Mouse (Mus musculus) adrenal gland, postnatal 25 days (tissue): ENCODE measurements around the gene Kifc5b. TPM values are rescaled to one million over a fixed set of nuclear protein-coding genes. Genes with fewer than 3 reads are reported as not detected.
"Not testable (repeated sequence)": the region's sequence is repeated elsewhere in the genome, so short reads cannot be mapped to it uniquely, and the experiment has no call there.

Experiments used
- DNase-seq: peaks from one replicate; pipeline ENCODE4 v3.0.0; 2021; ENCODE audit warnings: mixed read lengths
- long read RNA-seq: library from polyadenylated mRNA; stranded (forward); transcript quantifications from one replicate; pipeline ENCODE4 v2.0.0, GENCODE M21; 2021
- total RNA-seq: library from RNA; stranded (reverse); gene quantifications from 2 replicates; pipeline ENCODE4 v1.2.3, GENCODE M21; 2021

Kifc5b gene
- total RNA-seq: 3.5 and 4.0 TPM in 2 replicates
- long read RNA-seq, partial matches to known transcripts: 0 of 2 reads
- long read RNA-seq, other reads (novel, unspliced or antisense): 1 of 2 reads

DNA sequence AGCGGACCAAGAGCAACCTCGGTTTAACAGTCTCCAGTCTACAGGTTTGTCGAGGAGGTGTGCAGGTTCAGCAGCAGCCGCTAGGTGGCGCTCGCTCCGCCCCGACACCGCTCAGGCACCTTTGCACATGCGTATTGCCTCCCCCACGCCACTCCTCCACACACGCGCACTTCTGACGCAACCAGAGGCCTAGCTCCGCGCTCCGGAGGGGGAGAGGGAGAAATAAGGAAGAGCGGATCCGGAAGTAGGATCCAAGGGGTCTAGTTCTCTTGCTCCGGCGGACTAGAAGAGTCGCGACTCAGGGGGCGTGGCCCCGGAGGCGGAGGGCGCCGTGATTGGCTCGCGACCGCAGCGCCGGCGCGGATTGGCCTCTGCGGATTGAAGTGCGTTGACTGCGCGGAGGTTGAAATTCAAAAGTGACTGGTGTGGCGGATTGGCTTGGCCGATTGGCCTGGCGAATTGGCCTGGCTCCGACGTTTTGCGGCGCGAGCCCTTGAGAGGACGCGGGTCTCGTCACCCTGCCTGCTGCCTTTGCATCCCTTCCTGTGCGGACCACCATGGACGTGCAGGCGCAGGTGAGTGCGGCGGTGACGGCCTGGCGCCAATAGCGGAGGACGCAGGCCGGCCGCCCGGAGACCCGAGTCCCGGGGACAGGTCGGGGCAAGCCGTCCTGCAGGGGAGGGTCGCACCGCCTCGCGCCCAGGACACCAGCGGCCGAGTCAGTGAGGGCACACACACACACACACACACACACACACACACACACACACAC is at the start of gene Kifc5b:
Gene Kifc5b, plus strand, starts transcription at position 381 of the 772 bp plus-strand sequence.
- peak; percentile 98 for DNase-seq

GRCm38 (mm10) chr17:26868756-26869155 is 48.1 kb upstream of the Kifc5b start:
- no peak for DNase-seq

GRCm38 (mm10) chr17:26872870-26873269 is 44.0 kb upstream of the Kifc5b start:
- no peak for DNase-seq

- DNase-seq: no peak
Measured at GRCm38 (mm10) chr17:26873502-26873901, 43.4 kb upstream of the Kifc5b start.

- no peak for DNase-seq
Measured at GRCm38 (mm10) chr17:26874542-26874941, 42.3 kb upstream of the Kifc5b start.

DNA sequence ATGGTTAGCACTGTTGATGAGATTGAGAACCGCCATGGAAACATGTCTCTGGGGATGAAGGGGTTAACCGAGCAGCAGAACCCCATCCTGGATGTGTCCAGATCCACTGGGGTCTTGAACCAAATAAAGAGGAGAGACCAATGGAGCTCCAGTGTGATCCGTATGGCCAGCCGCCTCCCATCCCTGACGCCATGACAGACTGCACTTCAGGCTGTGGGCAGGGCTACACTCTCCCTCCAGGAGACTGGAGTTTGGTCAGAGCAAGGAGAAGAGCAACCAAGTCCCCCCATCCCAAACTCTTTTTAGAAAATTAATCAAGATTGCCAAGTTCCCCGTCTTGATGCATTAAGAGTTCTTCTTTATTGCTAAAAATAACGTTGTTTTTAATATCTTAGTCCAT is 39.0 kb upstream of the Kifc5b start:
- no peak for DNase-seq

DNA sequence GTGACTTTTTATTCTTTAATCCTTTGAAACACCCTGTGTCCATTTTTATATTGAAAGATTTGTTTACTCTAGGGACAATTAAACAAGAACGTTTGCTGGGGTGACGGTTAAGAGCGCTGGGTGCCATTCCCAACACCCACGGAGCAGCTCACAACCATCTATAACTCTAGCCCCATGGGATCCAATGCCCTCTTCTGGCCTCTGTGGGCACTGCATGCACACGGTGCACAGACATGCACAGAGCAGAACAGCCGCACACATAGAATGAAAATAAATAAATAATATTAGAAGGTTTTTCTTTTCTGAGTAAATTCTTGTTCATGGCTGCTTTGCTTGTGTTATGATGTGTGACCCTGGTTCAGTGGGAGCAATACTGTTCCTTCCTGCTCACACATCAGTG is 37.7 kb upstream of the Kifc5b start:
- DNase-seq: no peak

DNA sequence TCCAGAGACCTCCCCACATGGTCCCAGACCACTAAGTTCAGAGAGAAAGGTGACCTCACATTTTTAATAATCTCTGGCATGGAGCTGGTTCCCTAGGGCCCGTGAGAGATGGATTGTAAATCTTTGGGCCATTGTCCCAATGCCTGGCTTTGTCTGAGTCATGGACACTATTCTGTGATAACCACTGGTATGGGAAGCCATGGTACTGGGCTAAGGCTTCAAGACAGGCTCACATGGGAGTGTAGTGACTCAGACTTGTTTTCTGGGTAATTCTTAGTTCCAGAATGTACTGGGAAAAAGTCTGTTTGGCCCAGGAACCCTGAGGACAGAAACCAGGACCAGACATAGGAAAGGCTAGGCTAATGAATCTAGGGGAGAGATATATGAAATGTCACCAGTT is 34.2 kb upstream of the Kifc5b start:
- no peak for DNase-seq

DNA sequence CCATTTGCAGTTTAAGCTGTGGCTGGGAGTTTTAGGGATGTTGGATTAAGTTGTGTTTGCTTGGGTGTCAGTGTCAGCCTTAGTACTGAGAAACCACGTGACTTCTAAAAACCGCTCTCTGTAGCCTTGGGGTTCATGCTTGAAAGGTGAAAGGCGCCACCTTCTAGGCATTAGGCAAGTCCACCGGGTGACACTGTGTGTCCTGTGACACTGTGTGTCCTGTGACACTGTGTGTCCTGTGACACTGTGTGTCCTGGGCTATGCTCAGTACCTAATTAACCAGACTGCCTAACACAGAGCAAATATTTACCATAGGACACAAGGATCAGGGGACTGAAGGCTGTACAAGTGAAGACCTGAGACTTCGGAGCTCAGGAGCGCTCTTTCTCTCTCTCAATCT is 33.3 kb upstream of the Kifc5b start:
- DNase-seq: no peak

DNA sequence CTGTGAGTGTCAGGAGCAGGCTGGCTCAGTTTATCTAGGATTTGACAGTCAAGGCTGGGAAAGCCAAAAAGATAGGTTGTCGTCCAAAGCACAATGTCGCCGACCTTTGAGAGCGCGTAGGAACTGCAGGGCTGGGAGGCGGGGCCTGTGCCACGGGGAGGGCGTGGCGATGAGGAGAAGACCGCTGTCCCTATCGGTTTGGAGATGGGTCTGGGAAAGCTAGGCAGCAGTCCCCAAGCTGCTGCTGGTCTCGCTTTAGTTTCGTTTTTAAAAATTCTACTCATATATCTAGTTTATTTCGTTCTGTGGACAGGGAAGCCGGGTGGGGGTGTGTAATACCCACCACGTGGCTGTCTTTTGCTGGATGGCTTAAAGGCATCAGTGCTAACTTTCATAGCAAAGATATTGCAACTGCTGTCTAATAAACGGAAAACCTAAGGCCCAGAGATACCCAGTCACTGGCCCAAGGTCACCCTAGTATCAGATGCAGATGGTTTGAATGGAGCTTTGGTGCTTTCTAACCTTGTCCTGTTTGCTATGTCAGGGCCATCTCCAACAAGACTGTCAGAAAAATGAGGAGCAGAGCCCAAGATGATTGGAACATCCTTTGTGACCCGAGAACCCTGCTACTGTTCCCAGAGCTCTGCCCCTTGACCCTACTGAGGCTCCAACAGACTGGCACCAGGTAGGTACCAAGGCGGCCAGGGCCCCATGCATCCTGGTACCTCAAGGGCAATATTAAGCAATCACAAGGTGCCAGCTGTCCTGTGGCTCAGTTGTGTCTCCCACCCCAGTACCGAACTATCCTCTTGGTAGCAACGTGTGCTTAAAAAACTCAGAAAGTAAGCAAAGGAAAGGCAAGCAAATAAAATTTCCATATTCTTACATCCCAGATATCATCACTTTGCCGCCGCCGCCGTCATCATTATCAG is 31.6 kb upstream of the Kifc5b start:
- DNase-seq: peak; percentile 89

DNA sequence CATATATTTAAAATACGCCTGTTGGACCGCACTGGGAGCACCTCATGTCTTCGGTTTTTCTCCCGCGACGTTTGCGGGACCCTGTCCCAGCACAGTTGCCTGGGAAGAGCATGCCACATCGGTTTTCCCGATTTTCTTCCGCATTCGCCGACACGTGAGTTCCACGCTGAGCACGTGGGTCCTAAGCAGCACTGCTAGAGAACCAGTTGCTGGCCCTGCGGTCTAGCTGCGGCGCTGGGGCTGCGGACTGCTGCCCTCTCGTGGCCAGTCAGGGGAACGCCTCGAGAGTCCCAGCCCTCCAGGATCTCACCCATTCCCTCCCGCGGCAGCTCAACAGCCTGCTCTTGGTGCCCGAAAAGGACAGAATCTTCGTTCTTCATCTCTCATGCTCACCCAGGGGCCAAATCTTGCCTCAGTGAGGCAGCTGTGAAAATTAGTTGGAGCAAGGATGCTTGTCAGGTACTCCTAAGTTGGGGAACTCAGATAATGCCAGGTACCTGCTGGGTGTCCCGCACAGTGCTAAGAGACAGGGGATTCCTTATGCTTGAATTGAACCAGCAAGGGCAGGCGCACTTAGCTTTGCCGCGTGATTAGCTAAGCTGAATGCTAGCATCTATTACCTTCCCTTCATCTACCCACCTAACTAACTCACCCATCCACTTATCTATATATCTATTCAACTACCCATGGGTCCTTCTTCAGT is 30.7 kb upstream of the Kifc5b start:
- peak; percentile 88 for DNase-seq

GRCm38 (mm10) chr17:26887926-26888325 is 29.0 kb upstream of the Kifc5b start:
- DNase-seq: peak; percentile 34

GRCm38 (mm10) chr17:26892635-26893375 is 24.1 kb upstream of the Kifc5b start:
- no peak for DNase-seq

- DNase-seq: no peak
Measured at GRCm38 (mm10) chr17:26893492-26893891, 23.4 kb upstream of the Kifc5b start.

DNA sequence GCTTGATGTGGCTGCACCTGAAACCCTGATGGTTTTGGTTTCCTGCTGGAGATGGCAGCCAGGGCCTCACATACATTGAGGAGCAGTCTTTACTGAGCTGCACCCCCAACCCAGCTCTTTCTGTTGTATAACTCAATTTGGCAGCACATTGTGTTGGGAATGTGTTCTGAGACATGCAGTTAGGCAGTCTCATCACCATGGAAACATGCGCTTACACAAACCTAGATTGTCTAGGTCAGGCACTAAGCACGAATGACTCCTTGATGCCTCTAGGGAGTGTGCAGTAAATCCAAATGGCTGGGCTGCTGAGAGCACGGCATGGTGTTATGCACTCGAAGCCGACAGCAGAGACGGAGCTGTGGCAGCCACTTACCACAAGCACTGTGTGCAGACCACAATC is 22.5 kb upstream of the Kifc5b start:
- no peak for DNase-seq

GRCm38 (mm10) chr17:26895578-26895977 is 21.3 kb upstream of the Kifc5b start:
- peak; percentile 71 for DNase-seq

GRCm38 (mm10) chr17:26900916-26901315 is 16.0 kb upstream of the Kifc5b start:
- DNase-seq: no peak

DNA sequence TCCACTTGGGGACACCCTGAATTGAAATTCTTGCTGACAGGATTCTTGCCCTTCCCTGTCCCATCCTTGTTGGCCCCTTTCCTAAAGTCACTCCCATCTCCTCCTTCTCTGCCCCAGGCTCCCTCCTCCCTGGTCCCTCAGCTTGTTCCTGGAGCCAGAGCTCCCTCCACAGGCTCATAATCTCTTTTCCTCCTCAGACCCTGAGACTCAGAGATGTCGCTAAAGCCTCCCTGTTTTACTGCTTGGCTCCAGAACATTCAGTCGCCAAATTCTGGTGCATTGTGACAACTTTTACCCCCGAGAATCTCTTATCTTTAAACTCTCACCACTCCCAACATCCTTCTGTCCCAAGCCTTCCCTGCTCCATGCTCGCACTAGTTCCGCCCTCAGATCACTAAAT is 12.6 kb upstream of the Kifc5b start:
- DNase-seq: no peak

DNA sequence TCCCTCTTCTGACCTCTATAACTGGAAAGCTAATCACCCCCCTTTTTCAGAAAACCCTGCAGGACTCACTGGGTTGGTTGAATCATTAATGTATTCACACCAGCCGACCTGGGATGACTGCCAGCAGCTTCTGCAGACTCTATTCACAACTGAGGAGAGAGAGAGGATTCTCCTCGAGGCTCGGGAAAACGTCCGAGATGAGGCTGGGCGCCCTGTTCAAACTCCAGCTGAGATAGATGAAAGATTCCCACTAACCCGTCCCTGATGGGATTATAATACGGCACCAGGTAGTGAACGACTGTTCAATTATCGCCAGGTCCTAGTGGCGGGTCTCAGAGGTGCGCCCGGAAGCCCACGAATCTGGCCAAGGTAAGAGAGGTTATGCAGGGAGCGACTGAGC is 9.4 kb upstream of the Kifc5b start:
- DNase-seq: not testable (repeated sequence)

DNA sequence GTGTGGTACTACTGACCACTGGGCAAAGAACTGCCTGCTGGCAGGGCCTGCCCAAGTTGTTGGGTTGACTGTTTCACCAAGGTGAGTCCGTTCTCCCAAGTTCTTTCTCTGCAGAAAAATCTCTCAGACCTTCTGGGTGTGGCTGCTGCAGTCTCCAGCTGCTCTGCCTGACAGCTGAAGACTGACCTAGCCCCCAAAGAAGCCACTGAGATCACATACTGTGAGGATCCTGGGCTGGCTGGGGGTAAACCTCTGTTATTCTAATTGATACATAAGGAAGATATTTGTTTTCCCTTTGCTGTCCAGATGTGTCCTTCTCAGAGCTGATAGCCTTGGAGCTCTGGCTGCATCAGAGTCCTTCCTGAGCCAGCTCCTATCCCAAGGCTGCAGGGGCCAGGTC is 1.6 kb upstream of the Kifc5b start:
- no peak for DNase-seq

DNA sequence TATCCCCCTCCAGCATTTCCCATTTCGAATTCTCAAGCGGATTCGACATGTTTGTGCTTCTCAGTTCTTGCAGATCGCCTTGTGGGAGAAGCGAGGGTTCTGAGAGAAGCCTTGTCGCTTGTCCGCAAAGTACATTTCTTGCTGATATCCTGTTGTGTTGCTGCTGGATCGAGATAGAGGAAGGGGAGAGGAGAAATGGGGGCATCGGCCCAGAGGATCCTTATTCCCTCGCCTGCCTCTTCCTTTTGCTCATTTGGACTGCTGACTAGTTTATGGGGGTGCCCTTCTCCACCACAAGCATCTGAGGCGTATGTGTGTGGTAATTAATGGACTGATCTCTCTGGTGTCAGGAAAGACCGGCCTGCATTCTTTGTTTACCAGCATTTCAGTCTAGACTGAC is 669 bp downstream of the Kifc5b start:
- not testable (repeated sequence) for DNase-seq

- DNase-seq: no peak
Measured at GRCm38 (mm10) chr17:26918343-26918742, 1.5 kb downstream of the Kifc5b start.
